Comparison of ENCODE assay signal across 19 mouse cellular contexts in genomic region chr6:143144556-143144955, GRCm38 (mm10). TPM values are rescaled to one million over a fixed set of nuclear protein-coding genes. Genes with fewer than 3 reads are reported as not detected.
DNase-seq lines count a peak whose midpoint lies in the region; ATAC-seq and TF ChIP-seq lines count a peak whose summit lies in the region.
"Had no signal": no experiment of that assay in that cellular context is flagged by ENCODE, and none has a peak within 500 bp of the region (broad histone marks: within the 10 kb centered on the region; RNA-seq: fewer than 3 reads in every experiment).

No protein-coding gene starts in this region.

- 73% methylated on average over 2 of the region's 2 CpGs for WGBS in kidney, embryonic 15.5 days
- WGBS in midbrain, embryonic 11.5 days = 81% methylated on average over 2 of the region's 2 CpGs
- WGBS in midbrain, embryonic 16.5 days = 92% methylated on average over 2 of the region's 2 CpGs
- WGBS in intestine, postnatal 0 days = 68% methylated on average over 2 of the region's 2 CpGs
- 80% methylated on average over 2 of the region's 2 CpGs for WGBS in forebrain, embryonic 16.5 days

- no peaks in the 10 kb centered on the region for H3K9me3 ChIP-seq in kidney, embryonic 15.5 days (replicated peaks)
- H3K9me3 ChIP-seq in midbrain, embryonic 11.5 days (ENCODE audit: control insufficient read depth, low read length) = no peaks in the 10 kb centered on the region
- no peaks in the 10 kb centered on the region for H3K9me3 ChIP-seq in midbrain, embryonic 16.5 days (replicated peaks; ENCODE audit: control insufficient read depth, low read length, poor library complexity, severe bottlenecking)
- no peaks in the 10 kb centered on the region for H3K9me3 ChIP-seq in intestine, postnatal 0 days (ENCODE audit: control insufficient read depth)
- H3K9me3 ChIP-seq in forebrain, embryonic 16.5 days (ENCODE audit: control insufficient read depth, low read length) = no peaks in the 10 kb centered on the region
- H3K9me3 ChIP-seq: heart, embryonic 10.5 days had no signal

- no peaks in the 10 kb centered on the region for H3K27me3 ChIP-seq in kidney, embryonic 15.5 days
- H3K27me3 ChIP-seq in midbrain, embryonic 11.5 days (ENCODE audit: control insufficient read depth, insufficient read depth, low read length) = no peaks in the 10 kb centered on the region
- no peaks in the 10 kb centered on the region for H3K27me3 ChIP-seq in midbrain, embryonic 16.5 days (ENCODE audit: control insufficient read depth, insufficient read depth, low read depth, low read length)
- no peaks in the 10 kb centered on the region for H3K27me3 ChIP-seq in intestine, postnatal 0 days (replicated peaks; ENCODE audit: control insufficient read depth, insufficient read depth, low read length)
- no peaks in the 10 kb centered on the region for H3K27me3 ChIP-seq in forebrain, embryonic 16.5 days (replicated peaks; ENCODE audit: control insufficient read depth, insufficient read depth, low read length)
- H3K27me3 ChIP-seq: heart, embryonic 13.5 days; Patski had no signal

- H3K27ac ChIP-seq in kidney, embryonic 15.5 days = peak overlapping the region; percentile 37; the same call in 1 of the 2 replicates
- no peak overlapping the region for H3K27ac ChIP-seq in midbrain, embryonic 11.5 days (ENCODE audit: low read depth, low read length)
- H3K27ac ChIP-seq in midbrain, embryonic 16.5 days (ENCODE audit: low read length) = no peak overlapping the region
- H3K27ac ChIP-seq in intestine, postnatal 0 days (ENCODE audit: low read depth, low read length) = peak overlapping the region; percentile 24
- no peak overlapping the region for H3K27ac ChIP-seq in forebrain, embryonic 16.5 days (ENCODE audit: low read length)
- H3K27ac ChIP-seq: heart, adult 2 months; heart, embryonic 13.5 days; hindbrain, embryonic 14.5 days; hindbrain, postnatal 0 days had no signal

- no peak overlapping the region for H3K4me2 ChIP-seq in kidney, embryonic 15.5 days
- H3K4me2 ChIP-seq in midbrain, embryonic 11.5 days = no peak overlapping the region
- no peak overlapping the region for H3K4me2 ChIP-seq in midbrain, embryonic 16.5 days (ENCODE audit: low read length)
- H3K4me2 ChIP-seq in intestine, postnatal 0 days (replicated peaks; ENCODE audit: low read depth) = no peak overlapping the region
- no peak overlapping the region for H3K4me2 ChIP-seq in forebrain, embryonic 16.5 days (ENCODE audit: low read length)

- no peak for DNase-seq in kidney, adult 8-10 months
- peak; percentile 45 for DNase-seq in midbrain, embryonic 11.5 days (ENCODE audit: low spot score, missing footprints)
- DNase-seq: adrenal gland, postnatal 10 days; adrenal gland, postnatal 36 days; gastrocnemius, postnatal 36 days; heart, adult 2 months; heart, postnatal 14 days; heart, postnatal 4 days had no signal

- no peak overlapping the region for H3K9ac ChIP-seq in kidney, embryonic 15.5 days
- H3K9ac ChIP-seq in midbrain, embryonic 11.5 days (ENCODE audit: low read length) = no peak overlapping the region
- no peak overlapping the region for H3K9ac ChIP-seq in midbrain, embryonic 16.5 days (ENCODE audit: low read depth, low read length)
- no peak overlapping the region for H3K9ac ChIP-seq in intestine, postnatal 0 days (ENCODE audit: low read depth, low read length)
- H3K9ac ChIP-seq in forebrain, embryonic 16.5 days (replicated peaks; ENCODE audit: low read depth, low read length) = no peak overlapping the region

- TF ChIP-seq CTCF in intestine, postnatal 0 days (IDR thresholded peaks at IDR 0.05; ENCODE audit: low read depth) = no peak

- no peak overlapping the region for H3K4me3 ChIP-seq in kidney, embryonic 15.5 days (replicated peaks)
- H3K4me3 ChIP-seq in midbrain, embryonic 11.5 days (ENCODE audit: low read depth, low read length) = no peak overlapping the region
- no peak overlapping the region for H3K4me3 ChIP-seq in midbrain, embryonic 16.5 days (ENCODE audit: low read depth, low read length)
- H3K4me3 ChIP-seq in intestine, postnatal 0 days (ENCODE audit: low read depth, low read length) = no peak overlapping the region
- H3K4me3 ChIP-seq in forebrain, embryonic 16.5 days (replicated peaks; ENCODE audit: low read length) = no peak overlapping the region
- H3K4me3 ChIP-seq: heart, adult 2 months had no signal

- peaks cover 32% of the 10 kb centered on the region for H3K4me1 ChIP-seq in kidney, embryonic 15.5 days
- no peaks in the 10 kb centered on the region for H3K4me1 ChIP-seq in midbrain, embryonic 11.5 days (ENCODE audit: control insufficient read depth, insufficient read depth, low read length)
- H3K4me1 ChIP-seq in midbrain, embryonic 16.5 days (ENCODE audit: control insufficient read depth, insufficient read depth, low read length) = no peaks in the 10 kb centered on the region; the same call in 1 of the 2 replicates
- no peaks in the 10 kb centered on the region for H3K4me1 ChIP-seq in intestine, postnatal 0 days (replicated peaks; ENCODE audit: control insufficient read depth, insufficient read depth, low read length)
- no peaks in the 10 kb centered on the region for H3K4me1 ChIP-seq in forebrain, embryonic 16.5 days (replicated peaks; ENCODE audit: control insufficient read depth, insufficient read depth, low read length)

- no peaks in the 10 kb centered on the region for H3K36me3 ChIP-seq in kidney, embryonic 15.5 days
- H3K36me3 ChIP-seq in midbrain, embryonic 11.5 days (ENCODE audit: control insufficient read depth, insufficient read depth, low read length) = no peaks in the 10 kb centered on the region
- no peaks in the 10 kb centered on the region for H3K36me3 ChIP-seq in midbrain, embryonic 16.5 days (ENCODE audit: control insufficient read depth, insufficient read depth, low read length)
- H3K36me3 ChIP-seq in intestine, postnatal 0 days (ENCODE audit: control insufficient read depth, insufficient read depth) = no peaks in the 10 kb centered on the region
- no peaks in the 10 kb centered on the region for H3K36me3 ChIP-seq in forebrain, embryonic 16.5 days (ENCODE audit: control insufficient read depth, insufficient read depth)
- H3K36me3 ChIP-seq: heart, embryonic 10.5 days; heart, embryonic 13.5 days had no signal

- ATAC-seq in kidney, embryonic 15.5 days (replicated peaks; ENCODE audit: low FRiP score) = no peak
- no peak for ATAC-seq in midbrain, embryonic 11.5 days (ENCODE audit: low FRiP score)
- no peak for ATAC-seq in midbrain, embryonic 16.5 days
- ATAC-seq in intestine, postnatal 0 days = no peak
- ATAC-seq in monocyte, adult 5-6 weeks (replicated peaks; ENCODE audit: insufficient number of reproducible peaks, low FRiP score, low TSS enrichment, poor library complexity, severe bottlenecking) = no peak
- no peak for ATAC-seq in forebrain, embryonic 16.5 days
- ATAC-seq: forebrain, embryonic 14.5 days had no signal

RNA-seq across cellular contexts. Expression of gene Etnk1, which starts 22.5 kb away (rescaled TPM):
- 26.4 and 28.2 TPM in 2 replicates for polyA plus RNA-seq in kidney, embryonic 15.5 days (2015; fragmentation: Nextera tagmentation; extraction: Ambion mirVana)
- 30.7 and 32.3 TPM in 2 replicates for polyA plus RNA-seq in midbrain, embryonic 11.5 days (2014; fragmentation: Nextera tagmentation; extraction: Ambion mirVana)
- polyA plus RNA-seq in midbrain, embryonic 16.5 days (2015; fragmentation: Nextera tagmentation; extraction: Ambion mirVana) = 50.9 and 53.0 TPM in 2 replicates
- polyA plus RNA-seq in intestine, postnatal 0 days (2015; fragmentation: Nextera tagmentation; extraction: Ambion mirVana) = 14.5 and 16.4 TPM in 2 replicates
- 56.9 to 89.0 TPM (median 61.3 TPM) in 3 replicates for total RNA-seq in monocyte, adult 5-6 weeks (2017)
- 38.1 and 40.4 TPM in 2 replicates for polyA plus RNA-seq in forebrain, embryonic 16.5 days (2015; fragmentation: Nextera tagmentation; extraction: Ambion mirVana)

RNA-seq across cellular contexts. Expression of gene C2cd5, which starts 44.6 kb away (rescaled TPM):
- polyA plus RNA-seq in kidney, embryonic 15.5 days (2015; fragmentation: Nextera tagmentation; extraction: Ambion mirVana) = 31.5 and 34.3 TPM in 2 replicates
- 29.1 and 29.2 TPM in 2 replicates for polyA plus RNA-seq in midbrain, embryonic 11.5 days (2014; fragmentation: Nextera tagmentation; extraction: Ambion mirVana)
- polyA plus RNA-seq in midbrain, embryonic 16.5 days (2015; fragmentation: Nextera tagmentation; extraction: Ambion mirVana) = 43.2 and 52.4 TPM in 2 replicates
- 10.2 and 10.4 TPM in 2 replicates for polyA plus RNA-seq in intestine, postnatal 0 days (2015; fragmentation: Nextera tagmentation; extraction: Ambion mirVana)
- 27.2 to 49.6 TPM (median 31.8 TPM) in 3 replicates for total RNA-seq in monocyte, adult 5-6 weeks (2017)
- polyA plus RNA-seq in forebrain, embryonic 16.5 days (2015; fragmentation: Nextera tagmentation; extraction: Ambion mirVana) = 43.3 and 53.4 TPM in 2 replicates

Comparison
In these comparisons a context has a peak if more than half of its experiments do, and no peak if none do; other contexts are left out.
1. H3K27ac ChIP-seq: peak in kidney, embryonic 15.5 days (single experiment) and intestine, postnatal 0 days (single experiment); none in midbrain, embryonic 11.5 days (single experiment), midbrain, embryonic 16.5 days (single experiment) and forebrain, embryonic 16.5 days (single experiment).